Mouse (Mus musculus) erythroblast, embryonic 14.5 days (primary cell): Measurements from ENCODE around the gene Olfm4. TPM values are rescaled to one million over a fixed set of nuclear protein-coding genes. Genes with fewer than 3 reads are reported as not detected.

Experiments
- H3K27me3 ChIP-seq: 2 replicates; pipeline ENCODE4 v1.6.1; 2012; ENCODE audit warnings: inconsistent platforms; ENCODE audit not compliant: control insufficient read depth
- H3K36me3 ChIP-seq: 2 replicates; pipeline ENCODE4 v1.6.1; 2012; ENCODE audit warnings: mild to moderate bottlenecking, inconsistent platforms; ENCODE audit not compliant: control insufficient read depth
- H3K4me1 ChIP-seq: 2 replicates; pipeline ENCODE4 v1.6.1; 2012; ENCODE audit warnings: inconsistent platforms; ENCODE audit not compliant: control insufficient read depth
- H3K4me3 ChIP-seq: replicated peaks from 2 replicates; pipeline ENCODE3; 2012; ENCODE audit warnings: moderate library complexity, mild to moderate bottlenecking, inconsistent platforms
- H3K9me3 ChIP-seq: 2 replicates; pipeline ENCODE4 v1.6.1; 2012; ENCODE audit warnings: low read length, inconsistent platforms, mixed read lengths; ENCODE audit not compliant: control insufficient read depth
- GATA1 ChIP-seq: IDR thresholded peaks from 2 replicates; pipeline ENCODE4 v1.6.1; 2012; ENCODE audit warnings: low read length, inconsistent platforms, mixed read lengths
- TAL1 ChIP-seq: IDR thresholded peaks from 3 replicates; pipeline ENCODE4 v1.6.1; 2012; ENCODE audit warnings: low read length, inconsistent platforms, mixed read lengths
- polyA plus RNA-seq: library from polyadenylated mRNA; stranded (reverse); fragments of >175 nt; gene quantifications from 2 replicates; pipeline ENCODE4 v1.2.3, GENCODE M21; 2012

Gene Olfm4
- polyA plus RNA-seq, result not detected in 2 replicates

- no peak for TF ChIP-seq TAL1
- TF ChIP-seq GATA1, result no peak
- Histone ChIP-seq H3K9me3 (peaks cover 11% of the 10 kb centered on the region), H3K36me3 (no peaks in the 10 kb centered on the region), H3K4me3 (no peak within 1 kb of the TSS), H3K4me1 (no peaks in the 10 kb centered on the region), H3K27me3 (no peaks in the 10 kb centered on the region)
These were observed at the start of gene Olfm4 for GRCm38 (mm10) chr14:79983781-79984180. TSS of gene Olfm4 (plus strand) at chr14:79984081.

DNA sequence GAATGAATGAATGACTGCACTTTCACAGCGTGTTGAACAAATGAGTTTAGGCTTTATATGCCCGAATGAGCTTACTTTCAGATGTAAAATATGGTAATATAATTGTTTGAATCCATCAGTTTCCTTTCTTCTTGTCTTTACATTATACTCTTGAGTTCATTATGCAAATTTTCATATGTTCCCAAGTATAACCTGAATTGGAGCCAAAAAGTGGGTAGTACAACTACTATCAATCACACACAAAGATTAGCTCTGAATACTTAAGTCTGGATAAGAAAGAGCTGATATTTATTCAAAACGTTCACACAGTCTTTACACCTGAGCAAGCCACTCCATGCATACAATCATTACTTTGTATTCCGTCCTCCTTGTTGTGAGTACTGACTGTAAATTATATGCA, 49.5 kb upstream of the Olfm4 start:
- Histone ChIP-seq H3K27me3 (no peaks in the 10 kb centered on the region), H3K9me3 (peaks cover 2% of the 10 kb centered on the region; the same call in 1 of the 2 replicates), H3K4me3 (no peak overlapping the region), H3K4me1 (no peaks in the 10 kb centered on the region), H3K36me3 (no peaks in the 10 kb centered on the region)
- TF ChIP-seq TAL1 (no peak), GATA1 (no peak)

GRCm38 (mm10) chr14:79936879-79937468, 46.9 kb upstream of the Olfm4 start:
- TF ChIP-seq TAL1 (no peak), GATA1 (no peak)
- Histone ChIP-seq H3K36me3 (no peaks in the 10 kb centered on the region), H3K4me3 (no peak overlapping the region), H3K27me3 (no peaks in the 10 kb centered on the region), H3K4me1 (no peaks in the 10 kb centered on the region), H3K9me3 (peaks cover 5% of the 10 kb centered on the region)

DNA sequence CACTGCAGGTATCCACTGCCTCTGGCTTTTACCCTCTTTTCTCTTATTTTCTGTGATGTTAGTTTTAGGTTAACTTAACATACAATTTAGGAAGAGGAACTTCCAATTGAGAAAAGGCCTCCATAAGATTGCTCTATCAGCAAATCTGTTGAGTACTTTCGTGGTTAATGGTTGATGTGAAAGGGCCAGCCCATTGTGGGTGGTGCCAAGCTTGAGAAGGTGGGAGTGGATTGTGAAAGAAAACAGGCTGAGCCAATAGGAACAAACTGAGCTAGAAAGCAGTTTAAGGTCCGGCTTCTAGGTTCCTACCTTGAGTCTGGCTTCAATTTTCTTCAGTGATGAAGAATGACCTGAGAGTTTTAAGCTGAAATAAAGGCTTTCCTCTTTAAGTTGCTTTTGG, 38.0 kb upstream of the Olfm4 start:
- H3K4me3 ChIP-seq, result no peak overlapping the region
- H3K9me3 ChIP-seq, result peaks cover 3% of the 10 kb centered on the region; the same call in 1 of the 2 replicates
- TF ChIP-seq TAL1 (no peak), GATA1 (no peak)
- H3K36me3 ChIP-seq, result no peaks in the 10 kb centered on the region
- H3K27me3 ChIP-seq, result no peaks in the 10 kb centered on the region
- H3K4me1 ChIP-seq, result no peaks in the 10 kb centered on the region

DNA sequence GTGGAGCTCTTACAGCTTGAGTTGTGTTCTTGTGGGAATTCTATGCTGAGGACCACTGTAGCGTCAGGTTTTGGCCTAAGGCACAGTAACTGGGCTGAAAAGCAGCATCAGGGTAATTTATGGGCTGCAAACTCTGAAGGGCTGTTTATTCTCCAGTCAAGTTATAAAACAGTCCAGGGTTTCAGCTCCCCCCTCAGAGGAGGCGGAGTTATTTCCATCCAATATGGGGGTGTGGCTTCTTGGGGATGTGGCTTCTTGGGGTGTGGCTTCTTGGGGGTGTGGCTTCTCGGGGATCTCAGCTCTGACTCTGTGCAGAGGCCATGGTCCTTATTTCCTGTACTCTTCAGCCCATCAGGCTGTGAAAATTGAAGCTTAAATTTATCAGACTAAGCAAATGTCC, 28.2 kb upstream of the Olfm4 start:
- H3K27me3 ChIP-seq, result no peaks in the 10 kb centered on the region
- H3K36me3 ChIP-seq, result no peaks in the 10 kb centered on the region
- no peak for TF ChIP-seq TAL1
- TF ChIP-seq GATA1, result no peak
- peaks cover 17% of the 10 kb centered on the region for H3K9me3 ChIP-seq
- H3K4me3 ChIP-seq, result no peak overlapping the region
- H3K4me1 ChIP-seq, result no peaks in the 10 kb centered on the region

GRCm38 (mm10) chr14:79957789-79958487, 25.9 kb upstream of the Olfm4 start:
- Histone ChIP-seq H3K9me3 (peaks cover 17% of the 10 kb centered on the region), H3K4me3 (no peak overlapping the region), H3K27me3 (no peaks in the 10 kb centered on the region), H3K36me3 (no peaks in the 10 kb centered on the region), H3K4me1 (no peaks in the 10 kb centered on the region)
- TF ChIP-seq GATA1 (no peak), TAL1 (no peak)

GRCm38 (mm10) chr14:79961187-79961586, 22.7 kb upstream of the Olfm4 start:
- Histone ChIP-seq H3K9me3 (peaks cover 10% of the 10 kb centered on the region), H3K4me3 (no peak overlapping the region), H3K4me1 (no peaks in the 10 kb centered on the region), H3K27me3 (no peaks in the 10 kb centered on the region), H3K36me3 (no peaks in the 10 kb centered on the region)
- TF ChIP-seq GATA1, result no peak
- TF ChIP-seq TAL1, result no peak

DNA sequence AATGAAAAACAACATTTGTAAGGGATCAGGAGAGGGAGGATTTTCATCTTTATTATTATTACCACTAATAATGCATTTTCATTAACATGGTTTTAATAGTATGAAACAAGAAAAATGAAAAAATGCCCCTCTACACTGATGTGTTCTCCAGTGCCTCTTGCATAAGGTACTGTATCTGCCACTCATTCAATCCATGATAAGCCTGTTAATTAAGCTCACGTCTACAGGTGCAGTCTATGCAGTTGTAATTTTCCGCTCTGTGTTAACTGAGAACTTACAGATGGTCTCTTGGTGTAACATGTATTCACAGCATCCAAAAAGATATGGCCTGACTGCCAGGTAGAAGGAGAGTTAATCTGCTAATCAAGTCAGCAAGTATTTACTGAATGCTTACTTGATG, 22.3 kb upstream of the Olfm4 start:
- Histone ChIP-seq H3K4me1 (no peaks in the 10 kb centered on the region), H3K4me3 (no peak overlapping the region), H3K27me3 (no peaks in the 10 kb centered on the region), H3K36me3 (no peaks in the 10 kb centered on the region), H3K9me3 (peaks cover 10% of the 10 kb centered on the region)
- TF ChIP-seq TAL1, result no peak

- H3K4me3 ChIP-seq, result no peak overlapping the region
- no peaks in the 10 kb centered on the region for H3K4me1 ChIP-seq
- no peaks in the 10 kb centered on the region for H3K36me3 ChIP-seq
- no peaks in the 10 kb centered on the region for H3K27me3 ChIP-seq
- peaks cover 25% of the 10 kb centered on the region for H3K9me3 ChIP-seq
- TF ChIP-seq GATA1, result no peak
These were observed 13.7 kb upstream of the Olfm4 start for GRCm38 (mm10) chr14:79970165-79970564.
